Mouse (Mus musculus): Measurements from ENCODE around the gene Pi16. TPM values are rescaled to one million over a fixed set of nuclear protein-coding genes. Genes with fewer than 3 reads are reported as not detected.

Gene Pi16
- polyA plus RNA-seq, 1 experiment from 2014 or later, result 2.3 TPM

DNA sequence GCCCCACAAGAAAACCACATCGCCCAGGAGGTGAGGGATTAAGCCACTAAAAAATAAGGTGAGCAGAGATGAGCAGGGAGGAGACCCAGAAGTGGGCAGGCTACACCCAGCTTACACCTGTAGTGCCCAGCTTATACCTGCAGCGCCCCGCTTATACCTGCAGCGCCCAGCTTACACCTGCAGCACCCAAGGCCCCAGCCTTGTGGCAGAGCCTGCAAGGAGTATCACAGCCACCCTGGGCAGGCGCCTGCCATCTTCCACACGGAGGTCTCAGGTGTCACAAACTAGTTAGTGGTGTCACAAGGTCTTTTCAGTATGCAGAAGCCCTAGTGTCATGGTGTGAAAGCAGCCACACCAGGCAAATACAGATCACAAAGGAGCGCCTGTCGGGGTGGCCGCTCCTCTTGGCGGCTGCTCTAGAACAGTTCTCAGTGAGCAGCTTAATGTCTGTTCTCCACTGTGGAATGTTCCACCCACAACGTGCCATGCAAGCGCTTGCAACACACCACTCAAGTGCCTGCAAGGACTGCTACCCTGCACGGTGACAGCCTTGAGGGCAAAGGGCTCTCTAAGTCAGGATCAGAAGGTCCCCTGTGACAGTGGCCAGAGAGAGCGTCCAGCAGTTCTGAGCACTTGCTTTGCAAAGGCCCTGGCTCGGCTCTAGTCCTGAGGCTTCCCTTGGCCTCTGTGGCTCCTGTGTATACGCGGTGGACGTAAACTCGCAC lies 18.9 kb downstream of the Pi16 start:
- Histone ChIP-seq H3K4me1 (replicated peaks; ENCODE audit: control insufficient read depth, insufficient read depth, low read length) (peaks cover 12% of the 10 kb centered on the region), H3K9me3 (ENCODE audit: control insufficient read depth, low read length) (no peaks in the 10 kb centered on the region), H3K9ac (ENCODE audit: low read length) (no peak overlapping the region), H3K27ac (ENCODE audit: low read length) (no peak overlapping the region), H3K27me3 (ENCODE audit: control insufficient read depth, insufficient read depth, low read depth, low read length) (no peaks in the 10 kb centered on the region), H3K4me3 (ENCODE audit: low read length) (no peak overlapping the region), H3K4me2 (ENCODE audit: low read depth, low read length) (no peak overlapping the region), H3K36me3 (ENCODE audit: control insufficient read depth, insufficient read depth, low read length) (peaks cover 59% of the 10 kb centered on the region)
- ATAC-seq (ENCODE audit: low read depth), result no peak
- WGBS, result 87% methylated on average over 19 of the region's 19 CpGs

DNA sequence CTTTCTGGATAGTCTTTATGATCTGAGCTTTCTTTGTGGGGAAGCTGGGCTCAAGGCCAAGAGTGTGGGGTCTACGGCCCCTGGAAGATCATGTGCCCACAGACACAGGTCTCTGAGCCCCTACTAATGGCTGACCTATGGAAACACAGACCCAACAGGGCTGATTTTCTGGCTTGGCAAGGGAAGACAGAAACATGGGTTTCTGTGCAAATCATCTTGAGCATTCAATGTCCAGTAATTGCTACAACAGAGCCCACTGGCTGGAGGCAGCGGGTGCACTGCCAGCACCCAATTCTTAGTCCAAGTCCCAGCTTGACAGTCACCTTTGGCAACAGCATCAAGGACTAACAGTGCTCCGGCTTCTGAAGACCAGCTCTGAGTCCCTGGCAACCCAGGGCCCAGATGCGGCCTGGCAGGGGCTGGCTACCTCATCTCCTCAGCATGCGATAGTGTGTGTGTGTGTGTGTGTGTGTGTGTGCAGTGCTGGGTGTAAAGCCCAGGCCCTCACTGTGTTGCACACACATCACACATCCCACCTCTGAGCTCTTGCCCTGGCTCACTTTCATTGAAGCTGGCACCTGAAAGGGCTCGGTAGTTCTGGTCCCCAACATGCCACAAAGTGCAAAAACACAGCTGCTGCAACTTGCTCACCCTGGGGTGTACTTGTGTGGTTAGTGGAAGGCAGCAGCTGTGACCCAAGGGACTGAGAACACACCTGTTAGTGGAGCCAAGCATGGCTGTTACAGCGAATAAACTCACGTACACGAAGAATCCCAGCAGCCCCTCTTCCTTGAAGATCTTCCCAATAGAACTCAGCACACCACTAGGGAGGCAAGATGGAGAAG lies 20.7 kb downstream of the Pi16 start:
- no peak for ATAC-seq (ENCODE audit: low read depth)
- Histone ChIP-seq H3K9ac (ENCODE audit: low read length) (no peak overlapping the region), H3K36me3 (ENCODE audit: control insufficient read depth, insufficient read depth, low read length) (peaks cover 46% of the 10 kb centered on the region), H3K27me3 (ENCODE audit: control insufficient read depth, insufficient read depth, low read depth, low read length) (no peaks in the 10 kb centered on the region), H3K9me3 (ENCODE audit: control insufficient read depth, low read length) (no peaks in the 10 kb centered on the region), H3K4me1 (replicated peaks; ENCODE audit: control insufficient read depth, insufficient read depth, low read length) (peaks cover 28% of the 10 kb centered on the region), H3K4me2 (ENCODE audit: low read depth, low read length) (no peak overlapping the region), H3K27ac (ENCODE audit: low read length) (no peak overlapping the region), H3K4me3 (ENCODE audit: low read length) (no peak overlapping the region)
- WGBS, result 90% methylated on average over 9 of the region's 9 CpGs

DNA sequence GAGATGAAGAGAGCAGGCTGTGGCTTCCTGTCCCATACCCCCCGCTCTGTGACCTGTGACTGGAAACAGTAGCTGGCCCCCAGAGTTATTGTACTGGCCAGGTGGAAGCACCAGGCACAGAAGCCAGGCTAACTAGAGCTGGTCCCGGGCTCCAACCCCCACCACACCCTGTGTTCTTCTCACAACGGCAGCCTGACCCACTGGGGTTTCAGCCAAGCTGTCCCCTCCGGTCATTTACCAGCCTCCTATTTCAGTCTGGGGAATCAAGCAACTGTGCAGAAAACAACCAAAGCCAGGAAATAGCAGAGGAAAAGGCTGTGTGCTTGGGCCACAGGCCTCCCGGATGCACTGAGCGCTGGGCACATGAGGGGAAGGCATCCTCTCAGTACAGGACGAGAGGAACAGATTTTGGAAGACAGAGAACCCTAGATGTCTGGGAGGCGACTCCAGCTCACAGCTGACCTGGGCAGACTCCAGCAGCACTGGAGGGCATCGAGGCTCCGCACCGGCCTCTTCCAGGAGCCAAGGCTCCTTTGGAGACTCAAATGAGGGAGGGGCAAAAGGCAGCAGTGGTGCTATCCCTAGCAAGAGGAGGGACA lies 21.8 kb downstream of the Pi16 start:
- H3K27me3 ChIP-seq (ENCODE audit: control insufficient read depth, insufficient read depth, low read depth, low read length), result no peaks in the 10 kb centered on the region
- no peak overlapping the region for H3K4me3 ChIP-seq (ENCODE audit: low read length)
- H3K4me1 ChIP-seq (replicated peaks; ENCODE audit: control insufficient read depth, insufficient read depth, low read length), result peaks cover 28% of the 10 kb centered on the region
- H3K4me2 ChIP-seq (ENCODE audit: low read depth, low read length), result no peak overlapping the region
- no peak overlapping the region for H3K9ac ChIP-seq (ENCODE audit: low read length)
- ATAC-seq (ENCODE audit: low read depth), result no peak
- WGBS, result 73% methylated on average over 11 of the region's 11 CpGs
- H3K27ac ChIP-seq (ENCODE audit: low read length), result peak overlapping the region; percentile 61
- H3K36me3 ChIP-seq (ENCODE audit: control insufficient read depth, insufficient read depth, low read length), result peaks cover 47% of the 10 kb centered on the region
- H3K9me3 ChIP-seq (ENCODE audit: control insufficient read depth, low read length), result no peaks in the 10 kb centered on the region

DNA sequence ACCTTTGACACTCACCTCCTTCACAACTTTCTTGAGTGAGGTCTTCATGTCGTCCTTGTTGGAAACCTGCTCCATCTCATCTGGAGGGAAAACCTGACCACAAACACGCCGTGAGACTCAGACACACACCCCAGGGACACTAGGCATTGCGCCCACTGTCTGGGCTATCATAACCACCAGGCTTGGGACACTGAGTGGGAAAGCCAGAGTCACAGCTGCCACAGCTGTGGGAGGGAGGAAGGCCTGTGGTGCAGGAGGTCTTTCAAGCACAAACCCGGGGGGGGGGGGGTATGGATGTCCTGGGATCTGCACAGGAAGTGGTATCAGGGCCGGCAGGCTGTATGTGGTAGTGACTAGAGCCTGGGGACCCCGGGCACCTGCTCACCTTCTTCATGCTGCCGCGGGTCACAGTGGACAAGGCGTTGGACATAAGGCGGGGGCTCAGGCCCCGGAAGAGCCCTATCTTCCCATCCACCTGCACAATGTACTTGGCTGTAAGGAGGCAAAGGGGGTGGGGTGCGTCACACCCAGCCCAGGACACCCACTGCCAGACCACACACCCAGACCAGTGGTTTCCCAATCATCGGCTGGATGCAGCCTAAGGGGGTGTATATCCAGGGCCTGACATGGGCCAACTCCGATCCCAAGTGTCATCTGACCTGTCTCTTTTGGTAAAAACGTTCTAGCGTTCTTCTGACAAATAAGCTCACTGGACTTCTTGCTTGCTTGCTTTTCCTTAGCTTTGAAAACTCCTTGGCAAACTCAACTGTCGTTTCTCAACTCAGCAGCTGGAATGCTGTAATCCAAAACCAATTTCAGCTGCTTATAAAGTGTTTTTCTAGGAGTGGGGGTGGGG lies 23.2 kb downstream of the Pi16 start:
- Histone ChIP-seq H3K9ac (ENCODE audit: low read length) (no peak overlapping the region), H3K27me3 (ENCODE audit: control insufficient read depth, insufficient read depth, low read depth, low read length) (no peaks in the 10 kb centered on the region), H3K36me3 (ENCODE audit: control insufficient read depth, insufficient read depth, low read length) (peaks cover 38% of the 10 kb centered on the region), H3K4me2 (ENCODE audit: low read depth, low read length) (no peak overlapping the region; the same call in 1 of the 2 replicates), H3K4me1 (replicated peaks; ENCODE audit: control insufficient read depth, insufficient read depth, low read length) (peaks cover 31% of the 10 kb centered on the region), H3K9me3 (ENCODE audit: control insufficient read depth, low read length) (no peaks in the 10 kb centered on the region), H3K4me3 (ENCODE audit: low read length) (no peak overlapping the region), H3K27ac (ENCODE audit: low read length) (peak overlapping the region; percentile 95)
- ATAC-seq (ENCODE audit: low read depth), result peak; percentile 31
- WGBS, result 65% methylated on average over 18 of the region's 18 CpGs

DNA sequence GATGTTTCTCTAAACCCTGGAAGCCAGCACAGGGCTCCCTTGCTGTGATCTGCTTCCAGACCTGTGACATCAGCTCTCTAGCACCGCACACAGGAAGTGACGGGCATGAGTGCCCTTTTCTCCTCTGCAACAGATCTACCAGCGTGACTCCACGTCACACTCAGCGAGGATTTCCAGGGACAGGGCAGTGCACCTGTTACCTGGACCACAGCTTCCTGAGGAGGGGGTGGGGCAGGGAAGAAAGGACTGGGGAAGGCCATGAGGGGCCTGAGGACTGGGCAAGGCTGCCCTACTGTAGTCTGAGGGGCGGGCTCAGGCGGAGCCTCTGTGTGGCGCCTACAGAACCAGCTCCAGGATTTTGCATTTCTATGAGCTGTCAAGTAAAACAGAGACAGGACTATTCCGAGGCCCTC lies 24.1 kb downstream of the Pi16 start:
- Histone ChIP-seq H3K4me2 (ENCODE audit: low read depth, low read length) (peak overlapping the region; percentile 43), H3K9ac (ENCODE audit: low read length) (peak overlapping the region; percentile 45), H3K9me3 (ENCODE audit: control insufficient read depth, low read length) (no peaks in the 10 kb centered on the region), H3K4me3 (ENCODE audit: low read length) (no peak overlapping the region), H3K27ac (ENCODE audit: low read length) (peak overlapping the region; percentile 95), H3K27me3 (ENCODE audit: control insufficient read depth, insufficient read depth, low read depth, low read length) (no peaks in the 10 kb centered on the region), H3K36me3 (ENCODE audit: control insufficient read depth, insufficient read depth, low read length) (peaks cover 31% of the 10 kb centered on the region), H3K4me1 (replicated peaks; ENCODE audit: control insufficient read depth, insufficient read depth, low read length) (peaks cover 41% of the 10 kb centered on the region)
- peak; percentile 46 for ATAC-seq (ENCODE audit: low read depth)
- 12% methylated on average over 9 of the region's 9 CpGs for WGBS

DNA sequence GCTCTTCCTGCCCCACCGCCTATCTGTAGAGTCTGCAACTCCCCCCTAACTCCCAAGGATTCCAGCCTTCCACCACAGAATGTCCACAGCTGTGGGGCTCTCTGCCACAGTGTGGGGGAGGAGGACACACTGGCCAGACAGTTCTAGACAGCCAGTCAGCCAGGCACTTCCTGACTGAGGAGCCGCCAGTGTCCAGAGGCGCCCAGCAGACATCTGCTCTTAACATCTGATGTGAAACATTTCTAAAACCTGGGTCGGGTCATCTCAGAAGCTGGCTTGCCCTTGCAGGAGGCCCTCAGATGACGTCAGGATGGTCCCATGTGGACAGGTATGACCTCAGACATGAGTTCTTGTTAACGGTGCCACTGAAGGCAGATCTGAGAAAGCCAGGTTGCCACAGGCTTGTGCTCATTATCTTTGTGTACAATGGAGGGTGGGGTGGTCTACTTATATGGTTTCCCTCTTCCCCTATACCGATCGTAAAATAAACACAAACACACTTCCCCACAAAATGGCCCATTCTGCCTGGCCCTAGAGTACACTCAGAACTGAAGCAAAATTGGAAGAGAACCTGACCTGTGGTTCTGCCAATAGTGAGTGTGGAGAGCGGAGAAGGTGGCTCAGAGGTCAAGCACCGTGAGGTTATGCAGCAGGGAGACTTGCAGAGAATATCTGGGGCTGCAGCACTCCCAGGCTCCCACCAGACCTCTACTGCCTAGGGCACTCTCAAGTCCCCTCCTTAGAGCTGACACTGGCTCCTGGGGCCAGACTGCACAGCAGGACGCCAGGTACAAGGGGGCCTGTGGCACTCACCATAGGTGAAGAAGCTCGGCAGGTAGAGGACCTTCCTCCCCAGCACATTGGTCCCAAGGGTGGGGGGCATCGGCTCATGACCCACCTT lies 24.8 kb downstream of the Pi16 start:
- H3K4me2 ChIP-seq (ENCODE audit: low read depth, low read length), result no peak overlapping the region
- peaks cover 41% of the 10 kb centered on the region for H3K4me1 ChIP-seq (replicated peaks; ENCODE audit: control insufficient read depth, insufficient read depth, low read length)
- 30% methylated on average over 13 of the region's 13 CpGs for WGBS
- peak; percentile 90 for ATAC-seq (ENCODE audit: low read depth)
- peak overlapping the region; percentile 95 for H3K27ac ChIP-seq (ENCODE audit: low read length)
- no peaks in the 10 kb centered on the region for H3K9me3 ChIP-seq (ENCODE audit: control insufficient read depth, low read length)
- H3K36me3 ChIP-seq (ENCODE audit: control insufficient read depth, insufficient read depth, low read length), result peaks cover 25% of the 10 kb centered on the region
- H3K9ac ChIP-seq (ENCODE audit: low read length), result peak overlapping the region; percentile 45
- H3K4me3 ChIP-seq (ENCODE audit: low read length), result no peak overlapping the region
- H3K27me3 ChIP-seq (ENCODE audit: control insufficient read depth, insufficient read depth, low read depth, low read length), result no peaks in the 10 kb centered on the region

DNA sequence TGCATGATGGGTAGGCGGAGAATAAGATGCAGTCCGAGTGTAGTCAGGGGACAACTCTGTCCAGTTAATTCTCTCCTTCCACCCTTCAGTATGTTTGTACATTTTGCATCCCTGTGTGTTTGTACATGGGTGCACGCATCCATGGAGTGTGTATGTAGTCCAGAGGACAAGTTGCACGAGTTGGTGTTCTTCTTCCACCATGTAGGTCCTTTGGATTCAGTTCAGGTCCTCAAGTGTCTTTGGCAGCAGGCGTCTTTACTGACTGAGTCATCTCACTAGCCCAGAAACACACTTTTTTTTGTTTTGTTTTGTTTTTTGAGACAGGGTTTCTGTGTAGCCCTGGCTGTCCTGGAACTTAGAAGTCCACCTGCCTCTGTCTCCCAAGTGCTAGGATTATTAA lies 25.8 kb downstream of the Pi16 start:
- Histone ChIP-seq H3K27me3 (ENCODE audit: control insufficient read depth, insufficient read depth, low read depth, low read length) (no peaks in the 10 kb centered on the region), H3K4me2 (ENCODE audit: low read depth, low read length) (no peak overlapping the region), H3K9me3 (ENCODE audit: control insufficient read depth, low read length) (no peaks in the 10 kb centered on the region), H3K4me3 (ENCODE audit: low read length) (no peak overlapping the region), H3K36me3 (ENCODE audit: control insufficient read depth, insufficient read depth, low read length) (peaks cover 17% of the 10 kb centered on the region), H3K9ac (ENCODE audit: low read length) (no peak overlapping the region), H3K4me1 (replicated peaks; ENCODE audit: control insufficient read depth, insufficient read depth, low read length) (peaks cover 43% of the 10 kb centered on the region), H3K27ac (ENCODE audit: low read length) (no peak overlapping the region)
- no peak for ATAC-seq (ENCODE audit: low read depth)
- 73% methylated on average over 5 of the region's 5 CpGs for WGBS

DNA sequence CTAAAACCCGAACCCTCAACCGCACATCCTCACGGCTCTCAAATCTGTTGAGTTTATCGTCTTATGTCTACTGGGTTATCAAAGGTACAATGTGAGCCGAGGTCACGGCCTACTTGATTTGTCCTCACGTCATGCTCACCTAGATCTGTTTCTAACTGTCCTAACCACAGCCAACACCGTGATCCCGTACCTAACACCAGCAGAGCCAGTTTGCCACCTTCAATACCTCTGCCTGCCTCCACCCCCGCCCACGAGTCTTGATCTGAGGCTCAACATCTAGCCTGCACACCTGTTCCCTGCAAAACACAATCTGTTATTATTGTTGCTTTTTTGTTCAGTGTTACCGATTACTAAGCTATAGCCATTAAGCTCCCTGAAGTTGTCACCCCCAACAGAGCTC lies 27.8 kb downstream of the Pi16 start:
- H3K27ac ChIP-seq (ENCODE audit: low read length), result no peak overlapping the region
- H3K9me3 ChIP-seq (ENCODE audit: control insufficient read depth, low read length), result no peaks in the 10 kb centered on the region
- ATAC-seq (ENCODE audit: low read depth), result no peak
- H3K9ac ChIP-seq (ENCODE audit: low read length), result no peak overlapping the region
- H3K36me3 ChIP-seq (ENCODE audit: control insufficient read depth, insufficient read depth, low read length), result peaks cover 8% of the 10 kb centered on the region
- H3K27me3 ChIP-seq (ENCODE audit: control insufficient read depth, insufficient read depth, low read depth, low read length), result no peaks in the 10 kb centered on the region
- peaks cover 46% of the 10 kb centered on the region for H3K4me1 ChIP-seq (replicated peaks; ENCODE audit: control insufficient read depth, insufficient read depth, low read length)
- H3K4me2 ChIP-seq (ENCODE audit: low read depth, low read length), result no peak overlapping the region
- no peak overlapping the region for H3K4me3 ChIP-seq (ENCODE audit: low read length)
- 83% methylated on average over 12 of the region's 12 CpGs for WGBS

All from lung, embryonic 16.5 days (tissue).